8 mouse cellular contexts compared by ENCODE assay signal in the genomic region with DNA sequence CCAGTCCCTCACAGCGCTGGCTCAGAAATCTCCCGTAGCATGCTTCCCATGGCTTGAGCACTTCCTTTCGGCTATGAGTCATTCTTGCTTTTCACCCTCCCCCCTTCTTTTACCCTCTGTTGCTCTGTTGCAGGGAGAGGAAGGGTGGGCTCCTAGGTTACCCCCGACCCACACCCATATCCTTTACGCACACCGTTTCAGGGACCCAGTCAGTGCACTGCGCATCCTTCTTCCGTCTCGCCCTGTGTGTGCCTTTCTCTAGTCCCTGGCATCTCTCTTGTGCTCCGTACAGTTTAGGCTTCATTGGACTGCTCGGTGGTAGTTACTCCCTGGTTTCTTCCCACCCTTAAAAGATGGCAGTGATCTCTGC. TPM values are rescaled to one million over a fixed set of nuclear protein-coding genes. Genes with fewer than 3 reads are reported as not detected.
DNase-seq lines count a peak whose midpoint lies in the region; ATAC-seq and TF ChIP-seq lines count a peak whose summit lies in the region.

No protein-coding gene starts in this region.

- peak; percentile 56 for DNase-seq in cerebellum, adult 9-10 months
- DNase-seq in cerebellum, postnatal 4 days (ENCODE audit: low spot score in 2 of 2) = no peak
- DNase-seq in lung, postnatal 0 days (ENCODE audit: low spot score) = peak; percentile 58
- no peak for DNase-seq in lung, postnatal 14 days
- DNase-seq in liver = peak; percentile 24
- DNase-seq in right cerebral cortex, postnatal 14 days = peak; percentile 11
- DNase-seq in Muller cell, postnatal 12 days (ENCODE audit: inconsistent ontology term) = no peak

- 0 out of 2 replicates have a peak, but pooled peaks cover 3% of the 10 kb centered on the region for H3K4me1 ChIP-seq in lung, postnatal 0 days (ENCODE audit: insufficient read depth, low read depth, low read length)
- peaks cover 16% of the 10 kb centered on the region for H3K4me1 ChIP-seq in forebrain, embryonic 12.5 days

- ATAC-seq in lung, postnatal 0 days = peak; percentile 60
- peak; percentile 72 for ATAC-seq in forebrain, embryonic 12.5 days (ENCODE audit: low FRiP score)

- H3K27me3 ChIP-seq in lung, postnatal 0 days (replicated peaks; ENCODE audit: insufficient read depth, low read length) = no peaks in the 10 kb centered on the region
- H3K27me3 ChIP-seq in forebrain, embryonic 12.5 days = no peaks in the 10 kb centered on the region

- H3K9ac ChIP-seq in lung, postnatal 0 days (replicated peaks; ENCODE audit: low read depth) = peak overlapping the region; percentile 70; the same call in 1 of the 2 replicates
- H3K9ac ChIP-seq in forebrain, embryonic 12.5 days = peak overlapping the region; percentile 95

- peak overlapping the region; percentile 96 for H3K4me2 ChIP-seq in lung, postnatal 0 days (replicated peaks; ENCODE audit: low read depth, low read length)
- H3K4me2 ChIP-seq in forebrain, embryonic 12.5 days = peak overlapping the region; percentile 70

- TF ChIP-seq CTCF in lung, postnatal 0 days (IDR thresholded peaks at IDR 0.05) = no peak

- H3K4me3 ChIP-seq in lung, postnatal 0 days (ENCODE audit: low read depth, low read length) = peak overlapping the region; percentile 89
- peak overlapping the region; percentile 77 for H3K4me3 ChIP-seq in forebrain, embryonic 12.5 days (replicated peaks)

- H3K36me3 ChIP-seq in lung, postnatal 0 days (ENCODE audit: insufficient read depth, low read length) = no peaks in the 10 kb centered on the region
- no peaks in the 10 kb centered on the region for H3K36me3 ChIP-seq in forebrain, embryonic 12.5 days (replicated peaks)

- no peaks in the 10 kb centered on the region for H3K9me3 ChIP-seq in lung, postnatal 0 days (ENCODE audit: low read length)
- H3K9me3 ChIP-seq in forebrain, embryonic 12.5 days = no peaks in the 10 kb centered on the region

- peak overlapping the region; percentile 82 for H3K27ac ChIP-seq in lung, postnatal 0 days (ENCODE audit: low read length)
- H3K27ac ChIP-seq in forebrain, embryonic 12.5 days = peak overlapping the region; percentile 99

- WGBS in lung, postnatal 0 days = under 1% methylated on average over 11 of the region's 11 CpGs
- WGBS in forebrain, embryonic 12.5 days = under 1% methylated on average over 11 of the region's 11 CpGs

- TF ChIP-seq EP300 in lung, postnatal 0 days (IDR thresholded peaks at IDR 0.05) = no peak

RNA-seq across cellular contexts. Expression of a gene that starts 0.7 kb away (rescaled TPM):
- polyA plus RNA-seq in lung, postnatal 0 days (2015; fragmentation: Nextera tagmentation; extraction: Ambion mirVana) = 13.2 TPM in 2 replicates
- 19.4 and 20.7 TPM in 2 replicates for polyA plus RNA-seq in forebrain, embryonic 12.5 days (2016; fragmentation: Nextera tagmentation; extraction: Ambion mirVana)

RNA-seq across cellular contexts. Expression of a gene that starts 28.0 kb away (rescaled TPM):
- polyA plus RNA-seq in lung, postnatal 0 days (2015; fragmentation: Nextera tagmentation; extraction: Ambion mirVana) = 0.26 and 0.31 TPM in 2 replicates
- polyA plus RNA-seq in forebrain, embryonic 12.5 days (2016; fragmentation: Nextera tagmentation; extraction: Ambion mirVana) = 0.46 and 0.83 TPM in 2 replicates

Comparison
In these comparisons a context has a peak if more than half of its experiments do, and no peak if none do; other contexts are left out.
1. DNase-seq: peak in cerebellum, adult 9-10 months (single experiment), lung, postnatal 0 days (single experiment), liver (single experiment) and right cerebral cortex, postnatal 14 days (single experiment); none in cerebellum, postnatal 4 days (0 of 2), lung, postnatal 14 days (single experiment) and Muller cell, postnatal 12 days (single experiment).